Mouse (Mus musculus): Measurements from ENCODE around the gene Tnfrsf25.

DNA sequence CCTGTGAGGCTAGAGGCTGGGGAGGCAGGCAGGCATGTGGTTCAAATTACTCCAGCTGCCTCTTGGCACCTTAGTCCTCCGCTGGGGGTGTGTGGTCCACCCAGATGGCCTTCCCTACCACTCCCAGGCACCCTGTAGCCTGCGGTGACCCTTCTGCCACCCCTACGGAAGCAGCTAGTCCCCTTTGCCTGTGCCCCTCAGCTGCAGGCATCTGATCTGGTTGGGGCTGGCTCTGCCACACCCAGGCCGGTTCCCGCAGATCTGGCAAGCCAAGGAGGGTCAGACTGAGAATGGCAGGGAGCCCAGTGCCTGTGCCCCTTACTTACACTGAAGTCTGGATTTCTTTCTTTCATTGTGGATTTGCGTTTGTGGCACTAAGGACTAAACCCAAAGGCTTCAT, 42.0 kb upstream of the Tnfrsf25 start:
- TF ChIP-seq CTCF (IDR thresholded peaks at IDR 0.05; ENCODE audit: low read depth) (no peak), EP300 (IDR thresholded peaks at IDR 0.05; ENCODE audit: low read depth) (no peak)
